Mouse (Mus musculus) embryonic facial prominence, embryonic 12.5 days (tissue): ENCODE results near the gene Fgd2. TPM values are rescaled to one million over a fixed set of nuclear protein-coding genes. Genes with fewer than 3 reads are reported as not detected.
"Not testable (repeated sequence)": the region's sequence is repeated elsewhere in the genome, so short reads cannot be mapped to it uniquely, and the experiment has no call there.

Experiments
- ATAC-seq: fragments of 200-750 bp; cut with Nextera tagmentation; 2 replicates; pipeline ENCODE4 v1.8.0; 2017; ENCODE audit not compliant: insufficient number of reproducible peaks, insufficient read depth, low FRiP score, low TSS enrichment
- H3K27ac ChIP-seq: fragments of 300-500 bp; sonication (generic); 2 replicates; pipeline ENCODE4 v1.5.1; 2016; ENCODE audit warnings: mild to moderate bottlenecking
- H3K27me3 ChIP-seq: fragments of 300-500 bp; sonication (generic); 2 replicates; pipeline ENCODE4 v1.6.1; 2016; ENCODE audit warnings: mild to moderate bottlenecking, moderate library complexity
- H3K36me3 ChIP-seq: fragments of 300-500 bp; sonication (generic); 2 replicates; pipeline ENCODE4 v1.6.1; 2016; ENCODE audit warnings: mild to moderate bottlenecking
- H3K4me1 ChIP-seq: fragments of 300-500 bp; sonication (generic); 2 replicates; pipeline ENCODE4 v1.6.1; 2016
- H3K4me2 ChIP-seq: fragments of 300-500 bp; sonication (generic); replicated peaks from 2 replicates; pipeline ENCODE4 v1.6.1; 2016; ENCODE audit warnings: mild to moderate bottlenecking, moderate library complexity
- H3K4me3 ChIP-seq: fragments of 300-500 bp; sonication (generic); 2 replicates; pipeline ENCODE4 v1.5.1; 2016; ENCODE audit warnings: mild to moderate bottlenecking
- H3K9ac ChIP-seq: fragments of 300-500 bp; sonication (generic); 2 replicates; pipeline ENCODE4 v1.6.1; 2016; ENCODE audit warnings: mild to moderate bottlenecking, moderate library complexity
- H3K9me3 ChIP-seq: fragments of 300-500 bp; sonication (generic); 2 replicates; pipeline ENCODE4 v1.6.1; 2016; ENCODE audit warnings: mild to moderate bottlenecking, moderate library complexity
- WGBS: fragments of 180-500 bp; shearing (Covaris S2); methylation state at CpG from one replicate; pipeline ENCODE4 v1.1.7; 2016; 5-methylcytosine and 5-hydroxymethylcytosine counted together
- polyA plus RNA-seq: library from polyadenylated mRNA; unstranded; fragments of >200 nt; fragmentation: Nextera tagmentation; extraction: Ambion mirVana; gene quantifications from 2 replicates; pipeline ENCODE4 v1.2.1, GENCODE M21; 2016

Fgd2 gene
- polyA plus RNA-seq, 1 experiment from 2014 or later: 9.3 TPM

- H3K4me2 ChIP-seq, H3K27ac ChIP-seq, H3K9me3 ChIP-seq, H3K27me3 ChIP-seq, ATAC-seq, H3K4me3 ChIP-seq, H3K9ac ChIP-seq, H3K36me3 ChIP-seq: not testable (repeated sequence)
- H3K4me1 ChIP-seq: peaks cover 25% of the 10 kb centered on the region
- WGBS: 70% methylated on average over 5 of the region's 5 CpGs
Observed at GRCm38 (mm10) chr17:29351056-29351455, 9.7 kb upstream of the Fgd2 start.

GRCm38 (mm10) chr17:29355461-29355840 is 5.3 kb upstream of the Fgd2 start:
- Histone ChIP-seq H3K27me3 (no peaks in the 10 kb centered on the region), H3K36me3 (no peaks in the 10 kb centered on the region), H3K9me3 (no peaks in the 10 kb centered on the region), H3K4me3 (no peak overlapping the region), H3K4me1 (peaks cover 22% of the 10 kb centered on the region), H3K4me2 (peak overlapping the region; percentile 54; the same call in 1 of the 2 replicates), H3K9ac (peak overlapping the region; percentile 47), H3K27ac (peak overlapping the region; percentile 89)
- 44% methylated on average over 5 of the region's 5 CpGs for WGBS
- ATAC-seq: 0 out of 2 replicates have a peak, but pooled peaks have one; percentile 23

GRCm38 (mm10) chr17:29355841-29356478 is 4.8 kb upstream of the Fgd2 start:
- ATAC-seq: peak; percentile 38
- H3K27me3 ChIP-seq: no peaks in the 10 kb centered on the region
- WGBS: 30% methylated on average over 17 of the region's 17 CpGs

GRCm38 (mm10) chr17:29356479-29356856 is 4.2 kb upstream of the Fgd2 start:
- H3K4me1 ChIP-seq: peaks cover 22% of the 10 kb centered on the region
- 1% methylated on average over 11 of the region's 11 CpGs for WGBS
- H3K4me3 ChIP-seq: peak overlapping the region; percentile 30
- no peaks in the 10 kb centered on the region for H3K27me3 ChIP-seq
- peak overlapping the region; percentile 47 for H3K9ac ChIP-seq
- no peaks in the 10 kb centered on the region for H3K36me3 ChIP-seq
- peak overlapping the region; percentile 54 for H3K4me2 ChIP-seq
- peak; percentile 87 for ATAC-seq
- peak overlapping the region; percentile 89 for H3K27ac ChIP-seq
- H3K9me3 ChIP-seq: no peaks in the 10 kb centered on the region

More at GRCm38 (mm10) chr17:29355841-29356478, 4.8 kb upstream of the Fgd2 start:
- Histone ChIP-seq H3K27ac (peak overlapping the region; percentile 89), H3K4me1 (peaks cover 22% of the 10 kb centered on the region), H3K4me3 (peak overlapping the region; percentile 30), H3K36me3 (no peaks in the 10 kb centered on the region), H3K4me2 (peak overlapping the region; percentile 54), H3K9me3 (no peaks in the 10 kb centered on the region), H3K9ac (peak overlapping the region; percentile 47)

- WGBS: 7% methylated on average over 9 of the region's 9 CpGs
- peak overlapping the region; percentile 89 for H3K27ac ChIP-seq
- peak overlapping the region; percentile 47; the same call in 1 of the 2 replicates for H3K9ac ChIP-seq
- H3K27me3 ChIP-seq: no peaks in the 10 kb centered on the region
- no peaks in the 10 kb centered on the region for H3K36me3 ChIP-seq
- 0 out of 2 replicates have a peak, but pooled peaks have one; percentile 23 for ATAC-seq
- peaks cover 22% of the 10 kb centered on the region for H3K4me1 ChIP-seq
- H3K9me3 ChIP-seq: no peaks in the 10 kb centered on the region
- peak overlapping the region; percentile 54 for H3K4me2 ChIP-seq
- H3K4me3 ChIP-seq: peak overlapping the region; percentile 30
Observed at GRCm38 (mm10) chr17:29356882-29357281, 3.8 kb upstream of the Fgd2 start.

GRCm38 (mm10) chr17:29358928-29359327 is 1.8 kb upstream of the Fgd2 start:
- Histone ChIP-seq H3K4me2 (no peak overlapping the region), H3K27ac (no peak overlapping the region), H3K9me3 (no peaks in the 10 kb centered on the region), H3K4me1 (peaks cover 22% of the 10 kb centered on the region), H3K36me3 (no peaks in the 10 kb centered on the region), H3K27me3 (no peaks in the 10 kb centered on the region), H3K9ac (no peak overlapping the region), H3K4me3 (no peak overlapping the region)
- WGBS: 68% methylated on average over 3 of the region's 3 CpGs
- ATAC-seq: no peak

GRCm38 (mm10) chr17:29361982-29362691 is 1.4 kb downstream of the Fgd2 start:
- no peaks in the 10 kb centered on the region for H3K27me3 ChIP-seq
- no peak overlapping the region for H3K4me2 ChIP-seq
- no peak for ATAC-seq
- no peaks in the 10 kb centered on the region for H3K36me3 ChIP-seq
- no peak overlapping the region for H3K27ac ChIP-seq
- no peak overlapping the region for H3K4me3 ChIP-seq
- 51% methylated on average over 8 of the region's 8 CpGs for WGBS
- no peak overlapping the region for H3K9ac ChIP-seq
- H3K4me1 ChIP-seq: peaks cover 1% of the 10 kb centered on the region; the same call in 1 of the 2 replicates
- no peaks in the 10 kb centered on the region for H3K9me3 ChIP-seq

- WGBS: 81% methylated on average over 8 of the region's 8 CpGs
- no peak overlapping the region for H3K4me3 ChIP-seq
- H3K9ac ChIP-seq: no peak overlapping the region
- H3K9me3 ChIP-seq: no peaks in the 10 kb centered on the region
- ATAC-seq: no peak
- no peaks in the 10 kb centered on the region for H3K27me3 ChIP-seq
- H3K4me2 ChIP-seq: no peak overlapping the region
- no peak overlapping the region for H3K27ac ChIP-seq
- no peaks in the 10 kb centered on the region for H3K36me3 ChIP-seq
- H3K4me1 ChIP-seq: no peaks in the 10 kb centered on the region
Observed at GRCm38 (mm10) chr17:29363109-29363508, 2.4 kb downstream of the Fgd2 start.

GRCm38 (mm10) chr17:29365105-29365621 is 4.4 kb downstream of the Fgd2 start:
- no peak for ATAC-seq
- no peak overlapping the region for H3K4me2 ChIP-seq
- no peaks in the 10 kb centered on the region for H3K9me3 ChIP-seq
- H3K27me3 ChIP-seq: 0 out of 2 replicates have a peak, but pooled peaks cover 6% of the 10 kb centered on the region
- no peak overlapping the region for H3K4me3 ChIP-seq
- no peak overlapping the region for H3K9ac ChIP-seq
- H3K36me3 ChIP-seq: no peaks in the 10 kb centered on the region
- 87% methylated on average over 13 of the region's 13 CpGs for WGBS
- no peak overlapping the region for H3K27ac ChIP-seq
- peaks cover 4% of the 10 kb centered on the region; the same call in 1 of the 2 replicates for H3K4me1 ChIP-seq

GRCm38 (mm10) chr17:29368726-29369125 is 8.0 kb downstream of the Fgd2 start:
- Histone ChIP-seq H3K4me3 (0 out of 2 replicates have a peak overlapping the region, but pooled peaks have one; percentile 4), H3K27ac (no peak overlapping the region), H3K9ac (no peak overlapping the region)

GRCm38 (mm10) chr17:29370984-29371723 is 10.4 kb downstream of the Fgd2 start:
- no peaks in the 10 kb centered on the region for H3K9me3 ChIP-seq
- no peak for ATAC-seq
- no peak overlapping the region for H3K9ac ChIP-seq
- 8% methylated on average over 5 of the region's 5 CpGs for WGBS
- H3K4me2 ChIP-seq: no peak overlapping the region
- H3K36me3 ChIP-seq: no peaks in the 10 kb centered on the region
- peaks cover 4% of the 10 kb centered on the region; the same call in 1 of the 2 replicates for H3K4me1 ChIP-seq
- no peak overlapping the region for H3K4me3 ChIP-seq
- no peak overlapping the region for H3K27ac ChIP-seq
- H3K27me3 ChIP-seq: 0 out of 2 replicates have a peak, but pooled peaks cover 6% of the 10 kb centered on the region

More at GRCm38 (mm10) chr17:29368726-29369125, 8.0 kb downstream of the Fgd2 start:
- H3K9me3 ChIP-seq: no peaks in the 10 kb centered on the region
- ATAC-seq: no peak
- WGBS: 15% methylated on average over 7 of the region's 7 CpGs
- H3K4me2 ChIP-seq: peak overlapping the region; percentile 8; the same call in 1 of the 2 replicates
- H3K4me1 ChIP-seq: peaks cover 4% of the 10 kb centered on the region; the same call in 1 of the 2 replicates
- H3K36me3 ChIP-seq: no peaks in the 10 kb centered on the region
- 0 out of 2 replicates have a peak, but pooled peaks cover 6% of the 10 kb centered on the region for H3K27me3 ChIP-seq
